Mouse (Mus musculus) embryo, embryonic 10.5 days (tissue): ENCODE results near the gene Gcgr.
A peak's percentile ranks its signal among the peaks of the same experiment; 100 is the strongest.
"Not testable (repeated sequence)": the region's sequence is repeated elsewhere in the genome, so short reads cannot be mapped to it uniquely, and the experiment has no call there.

ENCODE experiments used
- DNase-seq: peaks from one replicate; pipeline ENCODE4 v3.0.0-alpha.2; 2015; ENCODE audit warnings: low spot score

The Gcgr gene

DNA sequence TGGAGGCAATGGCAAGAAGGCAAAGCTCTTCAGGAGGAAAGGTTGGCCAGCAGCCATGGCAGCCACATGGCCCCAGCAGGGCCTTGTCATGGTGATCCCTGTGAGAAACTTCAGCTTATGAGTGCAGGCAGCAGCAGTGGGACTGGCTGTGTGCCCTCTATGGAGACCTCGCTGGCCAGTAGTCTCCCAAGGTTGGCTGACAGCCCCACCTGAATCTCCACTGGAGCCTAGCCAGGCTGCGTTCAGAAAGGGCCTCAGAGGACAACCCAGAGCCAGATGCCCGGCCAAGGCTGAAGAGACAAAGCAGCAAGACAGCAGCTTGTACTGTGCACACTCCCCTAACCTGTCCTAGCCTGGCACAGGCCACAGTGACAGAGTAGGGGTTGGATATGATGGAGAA lies 8.0 kb downstream of the Gcgr start:
- no peak for DNase-seq

DNA sequence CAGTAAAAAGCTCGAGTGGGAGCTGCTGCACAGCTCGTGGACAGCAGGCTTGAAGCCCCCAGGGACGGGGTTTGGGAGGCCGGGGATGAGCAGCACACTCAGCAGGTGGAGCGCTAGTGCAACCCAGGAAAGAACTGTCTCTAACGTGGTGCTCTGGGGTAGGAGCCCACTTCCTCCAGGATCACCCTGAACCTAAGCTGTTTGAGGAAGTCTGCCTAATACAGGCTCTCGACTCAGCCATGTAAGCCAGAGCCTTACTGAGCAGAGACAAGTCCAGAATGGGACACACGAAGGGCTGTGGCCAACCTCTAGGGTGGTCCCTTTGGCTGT lies 8.4 kb downstream of the Gcgr start:
- DNase-seq = no peak

- peak; percentile 30 for DNase-seq
These were observed 9.0 kb downstream of the Gcgr start for GRCm38 (mm10) chr11:120539285-120540014.

- peak; percentile 56 for DNase-seq
These were observed 11.4 kb downstream of the Gcgr start for GRCm38 (mm10) chr11:120541907-120542306.

DNA sequence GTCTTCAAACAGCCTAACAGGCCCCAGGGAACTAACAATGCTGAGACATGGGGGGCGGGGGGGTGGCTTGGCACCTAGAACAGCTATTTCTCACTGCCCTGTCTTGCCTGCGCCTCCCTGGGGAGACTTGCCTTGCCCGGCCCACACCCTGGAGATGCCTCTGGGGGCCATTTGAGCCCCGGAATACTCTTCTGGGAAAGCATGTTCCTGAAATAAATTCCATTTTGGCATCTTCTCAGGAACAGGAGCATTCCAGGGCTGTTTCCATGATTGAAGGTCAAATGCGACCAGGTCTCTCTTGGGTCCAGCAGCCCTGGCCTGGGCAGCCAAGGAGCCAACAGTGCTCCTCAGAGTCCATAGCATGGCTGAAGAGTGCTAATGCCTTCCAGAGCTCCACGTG lies 11.9 kb downstream of the Gcgr start:
- DNase-seq = no peak

GRCm38 (mm10) chr11:120545964-120546363 lies 15.5 kb downstream of the Gcgr start:
- DNase-seq = no peak

GRCm38 (mm10) chr11:120547469-120547868 lies 17.0 kb downstream of the Gcgr start:
- no peak for DNase-seq

DNA sequence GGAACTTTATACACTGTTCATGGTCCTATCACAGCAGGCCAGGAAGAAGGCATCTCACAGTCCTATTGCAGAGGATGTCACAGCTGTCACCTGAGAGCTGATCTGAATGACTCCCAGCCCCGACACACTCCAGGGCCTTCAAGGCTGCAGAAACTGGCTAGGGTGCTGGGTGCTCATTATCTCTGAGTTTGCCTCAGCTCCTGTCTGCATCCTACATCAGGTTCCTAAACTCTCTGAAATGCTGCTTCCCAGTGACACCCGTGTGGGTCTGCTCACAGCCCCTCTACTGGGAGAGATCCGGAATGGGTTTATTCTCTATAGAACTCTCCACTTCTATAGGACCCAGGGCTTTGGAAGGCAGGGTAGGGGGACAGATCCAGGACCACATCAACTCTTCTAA lies 17.7 kb downstream of the Gcgr start:
- DNase-seq = no peak

DNA sequence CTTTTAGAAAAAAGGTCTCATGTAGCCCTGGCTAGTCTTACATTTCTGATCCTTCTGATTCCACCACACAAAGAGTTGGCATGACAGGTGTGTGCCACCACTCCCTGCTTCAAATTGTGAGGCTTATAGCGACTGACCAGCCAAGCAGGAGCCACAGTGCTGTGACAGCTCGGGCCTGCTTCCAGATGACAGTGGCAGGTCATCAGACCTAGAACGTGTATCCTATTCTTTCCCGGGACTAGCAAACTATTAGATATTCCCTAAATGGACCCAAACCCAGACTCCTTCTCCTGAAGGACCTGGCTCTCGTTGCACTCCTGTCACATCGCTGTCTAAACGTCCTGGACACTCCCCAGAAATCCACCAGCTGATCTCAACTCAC lies 18.3 kb downstream of the Gcgr start:
- no peak for DNase-seq

GRCm38 (mm10) chr11:120549168-120549945 lies 18.9 kb downstream of the Gcgr start, which contains the start of gene Mcrip1:
TSS of gene Mcrip1 (minus strand) at chr11:120549727.
- DNase-seq = peak; percentile 90

DNA sequence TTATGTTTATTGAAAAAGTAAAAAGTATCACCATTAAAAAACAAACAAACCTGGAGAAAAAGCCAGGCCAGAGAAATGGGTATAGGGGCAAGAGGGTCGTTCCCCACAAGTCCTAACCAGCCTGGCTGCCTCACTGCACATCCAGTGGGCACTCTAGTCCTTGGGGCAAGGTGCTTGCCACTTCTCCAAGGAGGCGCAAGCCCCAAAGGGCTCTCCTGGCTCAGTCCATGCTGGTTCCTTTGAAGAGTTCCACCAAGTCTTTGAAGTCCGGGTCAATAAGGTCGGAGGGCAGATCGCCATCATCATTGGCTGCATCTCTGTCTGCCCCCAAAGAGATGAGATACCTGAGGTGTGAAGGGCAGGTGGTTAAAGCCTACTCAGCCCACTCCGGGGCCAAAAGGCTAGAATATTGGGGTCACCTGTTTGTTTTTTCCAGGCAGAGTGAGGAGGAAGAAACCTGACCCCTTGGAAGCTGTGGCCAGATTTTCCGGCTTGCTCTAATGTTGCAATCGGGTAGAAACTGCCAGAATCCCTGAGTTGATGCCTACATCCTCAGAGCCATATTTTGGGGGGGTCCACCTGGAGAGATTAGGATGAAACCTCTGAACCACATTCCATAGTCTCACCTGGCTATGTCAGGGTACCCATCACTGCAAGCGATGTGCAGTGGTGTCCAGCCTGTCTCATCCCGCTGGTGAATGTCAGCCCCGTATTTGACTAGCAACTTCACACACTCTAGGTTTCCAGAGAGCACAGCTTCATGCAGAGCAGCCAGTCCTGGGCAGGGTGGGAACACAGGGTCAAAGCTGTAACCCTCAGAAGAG lies 19.7 kb downstream of the Gcgr start:
- no peak for DNase-seq

- DNase-seq = no peak
These were observed 20.4 kb downstream of the Gcgr start, which contains the start of gene Ppp1r27 for GRCm38 (mm10) chr11:120550810-120551440. TSS of gene Ppp1r27 (minus strand) at chr11:120551132.

GRCm38 (mm10) chr11:120552736-120553135 lies 22.2 kb downstream of the Gcgr start:
- no peak for DNase-seq

DNA sequence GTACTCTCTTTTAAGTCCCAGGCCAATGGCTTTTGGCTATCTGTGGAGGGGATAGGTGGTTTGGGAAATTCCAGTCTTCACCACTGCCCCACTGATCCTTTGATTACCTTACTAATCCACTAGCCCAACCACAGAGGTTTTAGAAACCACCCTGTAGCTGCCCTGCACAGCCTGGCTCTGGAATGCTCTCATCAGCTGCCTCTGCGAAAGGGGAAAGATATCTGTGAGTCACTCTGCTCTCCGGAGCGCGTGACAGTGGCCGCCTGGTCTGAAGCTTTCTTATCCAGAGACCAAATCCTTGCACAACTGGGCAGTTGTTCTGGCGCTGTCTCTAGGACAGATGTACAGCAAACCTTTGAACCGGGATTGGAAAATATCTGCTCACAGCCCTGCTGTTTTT lies 24.3 kb downstream of the Gcgr start:
- no peak for DNase-seq

DNA sequence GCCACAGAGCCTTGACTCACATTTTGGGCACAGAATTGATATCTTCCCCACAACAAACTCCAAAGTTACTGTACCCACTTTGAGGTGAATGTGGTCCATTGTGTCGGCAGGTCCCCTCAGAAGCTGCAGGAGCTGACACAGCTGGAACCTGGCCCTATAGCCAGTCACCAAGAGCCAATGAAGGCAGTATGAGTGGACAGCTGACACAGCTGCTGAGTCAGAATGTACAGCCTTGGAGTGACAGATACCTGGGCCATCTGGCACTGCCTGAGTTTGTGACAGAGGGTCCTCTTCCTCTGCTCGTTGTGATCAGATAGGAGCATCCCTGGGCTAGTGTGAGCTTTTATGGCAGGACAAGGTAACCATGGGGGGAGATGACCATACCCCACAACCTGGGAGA lies 24.8 kb downstream of the Gcgr start:
- no peak for DNase-seq

GRCm38 (mm10) chr11:120558843-120559242 lies 28.3 kb downstream of the Gcgr start:
- not testable (repeated sequence) for DNase-seq

DNA sequence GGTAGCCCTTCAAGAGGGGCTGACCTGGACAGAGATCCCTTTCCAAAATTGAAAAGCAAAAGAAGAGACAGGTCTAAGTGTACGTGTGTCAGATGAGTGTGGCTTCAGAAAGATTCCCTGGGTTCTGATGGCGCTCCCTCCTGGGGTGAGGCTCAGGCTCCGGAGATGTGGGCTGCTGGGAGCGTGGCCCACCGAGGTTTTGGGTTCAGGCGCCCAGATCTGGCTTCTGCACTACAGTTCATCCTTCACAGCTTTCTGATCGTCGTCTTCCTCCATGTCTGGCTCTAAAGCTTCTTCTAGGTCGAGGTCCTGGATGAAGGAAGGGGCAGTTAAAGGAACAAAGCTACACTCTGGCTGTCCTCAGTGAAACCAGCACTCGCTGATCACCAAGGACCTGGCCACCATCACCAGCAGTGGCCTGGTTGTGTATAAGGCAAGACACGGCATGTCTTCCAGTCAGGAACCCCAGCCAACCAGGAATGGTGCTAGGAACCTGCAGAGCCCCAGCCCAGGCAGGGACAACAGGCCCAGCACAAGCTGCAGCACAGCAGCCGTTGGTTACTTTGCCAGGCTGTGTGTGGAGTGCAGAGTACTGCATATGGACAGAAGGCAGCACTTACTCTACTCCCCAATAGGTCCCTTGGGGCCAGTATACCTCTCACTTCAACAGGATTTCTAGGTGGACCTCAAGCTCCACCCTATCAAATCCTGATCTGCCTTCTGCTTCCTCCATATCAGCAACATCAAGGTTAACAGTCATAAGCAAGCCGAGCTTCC lies 30.6 kb downstream of the Gcgr start:
- DNase-seq = no peak

DNA sequence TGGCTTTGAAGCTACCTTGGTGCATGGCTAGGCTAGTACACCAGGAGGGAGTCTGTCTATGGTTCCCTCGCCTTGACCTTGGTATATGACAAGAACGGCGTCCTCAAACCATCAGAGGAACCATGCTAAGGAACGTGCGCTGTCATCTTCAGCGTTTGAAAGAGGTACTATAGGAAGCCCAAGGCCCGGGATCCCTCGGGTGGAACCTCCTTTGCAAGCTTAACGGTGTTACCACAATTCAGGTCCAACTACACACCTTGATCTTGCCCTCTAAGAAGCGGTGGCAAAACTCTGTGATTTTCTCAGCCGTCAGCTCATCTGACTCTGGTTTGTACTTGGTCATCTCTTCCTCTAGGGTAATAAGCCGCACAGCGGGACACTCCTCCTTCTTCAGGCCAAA lies 32.5 kb downstream of the Gcgr start:
- no peak for DNase-seq

DNA sequence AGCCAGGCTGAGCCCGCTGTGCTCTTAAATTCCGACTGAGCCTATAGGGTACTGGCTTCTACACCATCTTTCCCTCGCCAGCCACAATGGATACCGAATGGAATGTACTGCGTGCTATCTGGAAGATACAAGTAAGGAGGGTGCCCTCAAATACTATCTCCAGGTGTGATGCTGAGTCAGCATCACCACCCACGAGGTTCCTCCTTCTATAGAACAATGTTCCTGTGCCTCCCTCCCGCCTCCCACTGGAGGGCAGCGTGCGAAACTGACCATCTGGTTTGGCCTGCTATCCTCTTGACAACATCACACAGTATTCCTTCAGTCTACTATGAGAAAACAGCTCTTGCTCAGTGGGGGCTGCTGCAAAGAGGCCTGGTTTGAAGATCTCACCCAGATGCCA lies 34.6 kb downstream of the Gcgr start:
- no peak for DNase-seq

DNA sequence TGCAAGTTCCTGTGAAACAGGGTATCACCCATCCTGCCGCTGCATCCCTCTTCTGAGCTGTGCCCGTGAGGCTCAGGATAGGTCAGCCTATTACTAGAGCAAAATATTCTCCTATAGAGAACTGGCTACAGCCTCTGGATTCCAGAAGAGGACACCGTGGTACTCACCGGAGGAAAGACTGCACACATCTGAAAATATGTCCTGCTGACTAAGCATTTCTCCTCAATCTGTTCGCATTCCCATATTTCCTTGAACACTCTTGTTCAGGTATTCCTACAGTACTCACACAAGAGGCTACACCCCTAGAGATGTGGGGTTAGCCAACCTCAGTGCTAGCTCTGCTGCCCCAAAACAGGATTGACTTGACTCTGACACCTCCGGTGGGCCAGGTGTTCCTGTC lies 37.8 kb downstream of the Gcgr start:
- DNase-seq = no peak

DNA sequence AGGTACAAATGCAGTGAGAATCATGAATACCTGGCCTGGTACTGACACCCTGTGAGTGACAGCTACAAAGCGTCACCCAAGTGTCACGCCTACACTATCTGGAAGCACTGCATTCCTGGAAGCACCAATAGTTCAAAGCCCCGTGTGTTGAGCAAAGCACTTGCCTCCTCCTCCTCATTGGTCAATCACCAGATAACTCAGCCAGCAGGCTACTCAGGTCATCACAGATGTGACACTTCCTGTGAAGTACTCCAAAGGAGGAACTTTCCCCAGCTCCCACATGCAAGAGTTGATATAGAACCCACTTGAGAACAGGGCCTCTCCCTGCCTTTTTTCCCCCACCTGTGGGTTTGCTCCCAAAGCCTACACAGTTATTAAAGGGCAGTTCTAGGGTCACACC lies 40.6 kb downstream of the Gcgr start:
- no peak for DNase-seq
